Mouse (Mus musculus) cortical plate, adult 2 months (tissue): Measurements from ENCODE around the gene Glod4. TPM values are rescaled to one million over a fixed set of nuclear protein-coding genes. Genes with fewer than 3 reads are reported as not detected.
A peak's percentile ranks its signal among the peaks of the same experiment; 100 is the strongest.

ENCODE experiments used
- H3K27ac ChIP-seq: fragments of 200-500 bp; 2 replicates; pipeline ENCODE4 v1.5.1; 2012; ENCODE audit warnings: low read length, control low read depth, inconsistent platforms; ENCODE audit not compliant: insufficient read depth
- H3K4me1 ChIP-seq: fragments of 200-500 bp; 2 replicates; pipeline ENCODE4 v1.6.1; 2011; ENCODE audit warnings: low read length; ENCODE audit not compliant: control insufficient read depth, insufficient read depth
- H3K4me3 ChIP-seq: fragments of 200-500 bp; 2 replicates; pipeline ENCODE4 v1.5.1; 2011; ENCODE audit warnings: mild to moderate bottlenecking, low read length, control low read depth; ENCODE audit not compliant: insufficient read depth
- CTCF ChIP-seq: fragments of 200-500 bp; IDR thresholded peaks from 2 replicates; pipeline ENCODE4 v1.5.1; 2011; ENCODE audit warnings: mild to moderate bottlenecking, control low read depth, low read length; ENCODE audit not compliant: insufficient read depth; ENCODE audit errors: extremely low read depth
- POLR2A ChIP-seq: fragments of 200-500 bp; IDR thresholded peaks from 2 replicates; pipeline ENCODE4 v1.6.1; 2011; ENCODE audit warnings: mild to moderate bottlenecking, low read length, control low read depth; ENCODE audit not compliant: insufficient read depth; ENCODE audit errors: extremely low read depth
- polyA plus RNA-seq: library from polyadenylated mRNA; depleted of rRNA; stranded (reverse); fragments of >200 nt; gene quantifications from 2 replicates; pipeline ENCODE4 v1.2.3, GENCODE M21; 2012

Gene Glod4
- polyA plus RNA-seq, 1 experiment = 38.6 TPM

DNA sequence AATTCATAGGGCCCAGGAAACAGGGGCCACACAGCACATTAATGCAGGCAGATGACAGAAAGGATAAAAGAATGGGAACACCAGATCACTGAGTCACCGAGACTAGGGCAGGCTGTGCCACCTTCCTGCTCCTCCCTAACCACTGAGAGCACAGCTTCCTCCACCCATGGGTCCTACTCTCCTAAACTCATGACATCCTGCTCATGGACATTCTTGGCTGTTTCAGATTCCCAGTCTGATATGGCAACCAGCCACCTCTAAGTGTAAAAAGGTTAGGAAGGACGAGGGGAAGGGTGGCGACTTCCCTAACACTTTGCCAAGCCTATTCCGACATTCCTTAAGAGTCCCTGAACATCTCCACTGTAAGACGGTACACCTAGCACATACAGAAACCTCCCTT is 112.7 kb downstream of the Glod4 start:
- Histone ChIP-seq H3K4me1 (no peaks in the 10 kb centered on the region), H3K27ac (no peak overlapping the region), H3K4me3 (no peak overlapping the region)
- TF ChIP-seq CTCF = no peak
- no peak for TF ChIP-seq POLR2A

DNA sequence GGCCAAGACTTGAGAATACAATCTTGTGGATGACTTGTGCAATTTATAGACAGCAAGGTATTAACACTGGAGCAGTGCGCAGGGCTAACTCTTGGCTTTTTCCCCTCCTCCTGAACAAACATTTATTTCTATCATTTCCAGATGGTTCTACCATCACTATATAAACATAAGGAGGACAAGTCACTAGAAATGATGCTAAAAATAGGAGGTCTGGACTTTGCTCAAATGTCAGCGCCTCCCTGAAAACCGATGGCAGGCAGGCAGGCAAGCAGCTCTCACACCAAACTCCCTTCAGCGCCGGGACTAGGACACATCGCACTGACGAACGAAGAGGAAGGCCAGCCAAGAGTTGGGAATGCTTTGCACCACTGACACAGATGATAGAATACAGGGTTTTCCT is 118.1 kb downstream of the Glod4 start:
- Histone ChIP-seq H3K27ac (no peak overlapping the region), H3K4me3 (no peak overlapping the region), H3K4me1 (no peaks in the 10 kb centered on the region; the same call in 1 of the 2 replicates)
- TF ChIP-seq CTCF (no peak), POLR2A (no peak)

DNA sequence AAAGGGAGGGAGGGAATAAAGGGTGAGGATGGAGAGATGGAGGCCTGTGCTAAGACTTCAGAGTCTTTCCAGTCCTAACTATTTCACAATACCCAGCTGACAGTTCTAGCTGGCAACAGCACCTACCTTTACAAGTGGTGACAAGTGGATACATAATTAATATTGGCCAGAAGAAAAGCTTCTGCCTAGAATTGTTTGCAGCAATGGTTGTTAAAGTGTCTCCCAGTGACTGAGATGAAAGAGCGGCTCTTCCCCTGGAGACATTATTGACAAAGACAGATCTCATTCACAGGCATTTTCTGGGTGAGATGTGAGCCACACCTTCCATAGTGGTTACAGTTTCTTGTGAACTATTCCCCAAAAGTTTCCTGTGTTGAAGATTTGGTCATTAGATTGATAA is 120.0 kb downstream of the Glod4 start:
- H3K4me1 ChIP-seq = no peaks in the 10 kb centered on the region; the same call in 1 of the 2 replicates
- H3K27ac ChIP-seq = no peak overlapping the region
- TF ChIP-seq POLR2A (no peak), CTCF (no peak)
- no peak overlapping the region for H3K4me3 ChIP-seq

DNA sequence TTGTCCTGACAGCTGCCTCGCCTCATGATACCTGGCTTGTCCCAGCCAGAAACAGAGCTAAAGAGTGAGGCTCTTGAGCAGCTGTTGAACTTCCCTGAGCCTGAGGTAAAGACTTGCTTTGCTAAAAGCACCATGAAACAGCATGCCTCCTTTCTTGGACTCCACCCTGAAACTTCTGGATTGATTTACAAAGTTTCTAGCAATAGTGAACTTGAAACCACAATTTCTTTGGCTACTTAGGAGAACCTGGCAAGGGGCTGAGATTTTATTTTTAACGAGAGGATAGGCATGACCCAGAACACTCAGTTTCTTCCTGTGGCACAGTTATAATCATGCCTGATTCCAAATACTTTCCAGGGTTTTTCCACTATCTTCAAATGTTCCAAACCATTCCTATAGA is 121.0 kb downstream of the Glod4 start:
- TF ChIP-seq CTCF (no peak), POLR2A (no peak)
- Histone ChIP-seq H3K4me3 (no peak overlapping the region), H3K27ac (no peak overlapping the region), H3K4me1 (no peaks in the 10 kb centered on the region; the same call in 1 of the 2 replicates)

DNA sequence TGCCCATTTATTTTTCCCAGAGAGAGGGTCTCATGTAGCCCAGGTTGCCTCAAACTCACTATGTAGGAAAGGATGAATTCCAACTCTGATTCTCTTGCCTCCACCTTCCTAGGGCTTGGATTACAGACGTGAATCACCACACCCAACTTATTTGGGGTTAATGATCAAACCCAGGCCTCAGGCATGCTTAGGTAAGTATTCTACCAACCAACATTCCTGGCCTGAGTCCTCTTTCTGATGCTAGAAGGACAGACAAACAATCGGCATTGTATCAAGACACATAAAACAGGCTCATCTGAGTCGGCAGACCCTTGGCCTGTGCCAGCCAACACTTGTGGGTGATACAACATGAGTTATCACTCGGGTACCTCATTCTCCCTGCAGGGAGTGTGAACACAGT is 122.4 kb downstream of the Glod4 start:
- TF ChIP-seq POLR2A = no peak
- TF ChIP-seq CTCF = no peak
- Histone ChIP-seq H3K4me1 (no peaks in the 10 kb centered on the region; the same call in 1 of the 2 replicates), H3K4me3 (no peak overlapping the region), H3K27ac (0 out of 2 replicates have a peak overlapping the region, but pooled peaks have one; percentile 6)

DNA sequence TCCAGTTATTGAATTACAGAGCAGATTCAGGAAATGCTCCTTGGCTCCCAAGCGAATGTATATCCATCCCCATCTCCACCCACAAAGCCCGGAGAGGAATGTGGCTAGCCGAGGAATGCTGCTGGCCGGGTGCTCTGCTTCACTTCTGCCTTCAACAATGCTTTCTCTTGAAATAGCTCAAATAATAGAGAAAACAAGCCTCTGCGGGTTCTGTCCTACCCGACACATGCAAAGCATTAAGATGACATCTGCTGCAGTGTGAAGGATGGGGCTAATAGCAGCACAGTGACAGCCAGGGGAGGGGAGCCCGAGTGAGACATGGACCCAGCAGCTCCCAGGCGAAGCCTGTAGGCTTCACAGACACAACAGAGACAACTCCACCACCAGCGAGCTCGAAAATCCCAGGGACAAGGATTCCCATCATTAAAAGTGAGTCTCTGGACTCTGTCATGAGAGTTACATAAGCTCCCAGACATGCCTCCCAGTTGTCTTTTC is 123.1 kb downstream of the Glod4 start:
- Histone ChIP-seq H3K4me3 (no peak overlapping the region), H3K27ac (no peak overlapping the region), H3K4me1 (no peaks in the 10 kb centered on the region; the same call in 1 of the 2 replicates)
- TF ChIP-seq POLR2A (no peak), CTCF (no peak)

DNA sequence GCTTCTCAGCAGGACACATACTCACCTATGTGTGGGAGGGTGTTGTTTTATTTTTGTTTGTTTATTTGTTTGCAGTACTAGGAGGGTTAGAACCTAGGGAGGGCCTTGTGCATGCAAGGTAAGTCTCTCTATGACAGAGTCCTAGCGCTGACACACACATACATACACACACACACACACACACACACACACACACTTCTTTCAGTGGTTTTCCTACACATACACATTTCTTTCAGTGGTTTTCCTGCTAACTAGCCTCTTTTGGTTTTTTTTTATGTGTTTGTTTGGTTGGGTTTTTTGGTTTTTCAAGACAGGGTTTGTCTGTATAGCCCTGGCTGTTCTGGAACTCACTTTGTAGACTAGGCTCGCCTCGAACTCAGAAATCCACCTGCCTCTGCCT is 133.1 kb downstream of the Glod4 start:
- TF ChIP-seq POLR2A (no peak), CTCF (no peak)
- Histone ChIP-seq H3K27ac (no peak overlapping the region), H3K4me3 (no peak overlapping the region), H3K4me1 (no peaks in the 10 kb centered on the region)

DNA sequence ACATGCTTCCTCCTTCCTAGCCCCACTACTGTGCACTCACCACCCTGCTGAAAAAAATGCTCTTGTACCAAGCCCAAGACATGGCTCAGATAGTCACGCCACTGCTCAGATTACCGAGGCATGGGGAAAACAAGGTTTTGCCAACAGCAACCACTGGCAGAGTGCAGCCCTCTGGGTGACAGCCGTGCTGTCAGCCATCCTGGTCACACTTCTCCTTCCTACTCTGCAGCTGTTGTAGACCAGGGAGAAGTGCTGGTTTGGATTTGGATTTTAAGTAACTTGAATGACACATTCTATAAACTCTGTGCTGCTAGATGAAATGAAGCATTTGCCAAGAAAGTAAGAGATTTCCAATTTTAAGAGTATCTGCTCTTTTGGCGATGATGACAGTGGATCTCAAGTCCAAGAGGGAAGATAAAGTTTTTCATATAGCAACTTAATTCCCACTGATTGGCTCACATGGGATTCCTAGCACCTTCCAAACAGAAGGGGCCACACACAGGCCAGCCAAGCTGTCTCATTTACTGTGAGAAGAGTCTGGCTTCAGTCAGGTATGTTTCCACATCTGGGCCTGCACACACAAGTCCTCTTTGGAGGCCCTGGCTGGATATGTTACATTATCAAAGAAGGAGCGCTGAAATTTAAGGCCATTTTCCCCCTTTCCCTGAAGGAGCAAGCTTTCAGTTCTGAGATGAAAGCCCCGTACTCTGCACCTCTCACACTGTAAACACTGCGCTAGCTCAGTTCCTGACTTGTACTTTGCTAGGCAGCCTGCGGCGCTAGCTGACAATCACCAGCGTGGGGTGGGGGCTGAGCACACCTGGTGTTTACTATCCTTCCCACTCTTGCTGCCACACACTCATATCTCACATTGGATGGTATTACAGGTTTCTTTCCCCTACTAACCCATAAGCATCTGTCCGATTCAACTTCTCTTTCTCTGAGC is 136.7 kb downstream of the Glod4 start:
- no peak overlapping the region for H3K27ac ChIP-seq
- TF ChIP-seq POLR2A (no peak), CTCF (no peak)
- H3K4me1 ChIP-seq = no peaks in the 10 kb centered on the region
- H3K4me3 ChIP-seq = no peak overlapping the region

DNA sequence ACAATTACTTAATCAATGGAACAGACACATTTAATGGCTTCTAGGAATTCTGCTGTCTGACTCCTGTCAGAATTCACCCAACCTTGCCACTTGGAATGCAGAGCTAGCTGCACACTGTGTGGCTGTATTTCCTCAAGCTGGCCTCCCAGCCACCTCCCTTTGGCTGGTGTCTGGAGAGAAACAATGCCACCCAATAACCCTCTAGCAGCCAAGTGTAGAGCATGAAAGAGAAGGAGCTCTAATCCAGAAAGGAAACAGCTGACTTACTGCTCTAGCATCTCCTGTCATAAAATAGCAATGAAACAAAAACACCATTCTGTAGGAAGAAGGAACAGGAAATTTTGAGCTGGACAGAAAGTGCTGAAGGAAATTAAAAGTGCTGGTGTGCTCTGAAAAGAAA is 142.4 kb downstream of the Glod4 start:
- Histone ChIP-seq H3K4me3 (no peak overlapping the region), H3K27ac (no peak overlapping the region), H3K4me1 (no peaks in the 10 kb centered on the region; the same call in 1 of the 2 replicates)
- TF ChIP-seq CTCF (no peak), POLR2A (no peak)
